Comparison of ENCODE assay signal across 20 mouse cellular contexts in the genomic region with DNA sequence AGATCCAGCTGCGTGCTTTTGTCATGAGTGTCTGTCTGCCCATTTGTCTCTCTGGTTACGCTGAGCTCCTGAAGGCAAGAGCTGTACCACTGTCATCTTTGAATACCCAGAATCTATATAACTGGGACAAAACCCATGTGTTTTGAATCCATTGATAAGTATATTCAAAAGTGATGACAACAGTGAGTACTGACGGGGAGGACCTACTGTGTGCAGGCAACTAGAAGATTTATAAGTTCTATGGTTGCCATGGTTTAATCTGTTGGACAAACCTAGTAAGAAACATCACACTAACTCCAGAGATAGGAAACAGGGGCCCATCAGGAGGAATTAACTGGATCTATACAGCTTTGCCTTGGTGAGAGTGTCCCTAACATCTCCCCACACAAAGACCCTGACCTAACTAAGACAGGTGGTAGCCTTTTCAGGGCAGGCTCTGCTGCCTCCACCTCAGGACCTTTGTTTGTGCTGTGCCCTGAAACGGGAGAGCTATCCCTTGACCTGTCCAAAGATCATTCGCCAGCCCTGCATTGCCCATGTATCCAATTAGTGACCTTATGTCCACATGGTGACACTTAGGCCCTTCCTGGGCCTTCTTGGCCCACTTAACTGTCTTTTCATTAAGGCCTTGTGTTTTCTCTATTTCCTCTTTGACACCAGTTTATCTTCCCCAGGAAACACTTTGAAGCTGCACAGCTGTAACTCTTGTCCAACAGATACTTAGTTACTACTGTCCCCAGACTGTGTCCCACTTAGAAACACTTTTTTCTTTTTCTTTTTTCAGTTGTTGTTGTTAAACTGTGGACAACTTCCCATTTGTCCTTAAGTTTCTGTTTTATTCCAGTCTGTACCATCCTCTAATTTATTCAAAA.
DNase-seq lines count a peak whose midpoint lies in the region; ATAC-seq and TF ChIP-seq lines count a peak whose summit lies in the region.
"Had no signal": no experiment of that assay in that cellular context is flagged by ENCODE, and none has a peak within 500 bp of the region (broad histone marks: within the 10 kb centered on the region; RNA-seq: fewer than 3 reads in every experiment).

No protein-coding gene starts in this region.

- peak overlapping the region; percentile 52; the same call in 1 of the 2 replicates for H3K27ac ChIP-seq in gastrocnemius, adult 2 months
- H3K27ac ChIP-seq in heart, postnatal 0 days (ENCODE audit: low read depth) = peak overlapping the region; percentile 74
- H3K27ac ChIP-seq: hindbrain, postnatal 0 days; limb, embryonic 12.5 days; lung, embryonic 15.5 days; midbrain, embryonic 12.5 days; neural tube, embryonic 13.5 days had no signal

- H3K4me1 ChIP-seq in heart, postnatal 0 days (ENCODE audit: control insufficient read depth, insufficient read depth) = peaks cover 45% of the 10 kb centered on the region

- 75% methylated on average over 5 of the region's 5 CpGs for WGBS in heart, postnatal 0 days

- H3K36me3 ChIP-seq in heart, postnatal 0 days (replicated peaks; ENCODE audit: control insufficient read depth, insufficient read depth, low read length) = no peaks in the 10 kb centered on the region
- H3K36me3 ChIP-seq: limb, embryonic 12.5 days; lung, embryonic 15.5 days; midbrain, embryonic 12.5 days; neural tube, embryonic 13.5 days had no signal

- no peak overlapping the region for H3K9ac ChIP-seq in heart, postnatal 0 days (replicated peaks; ENCODE audit: low read depth, low read length)
- H3K9ac ChIP-seq: limb, embryonic 12.5 days; lung, embryonic 15.5 days; midbrain, embryonic 12.5 days; neural tube, embryonic 13.5 days had no signal

- no peak for ATAC-seq in heart, postnatal 0 days (ENCODE audit: insufficient read depth, low read depth)
- ATAC-seq in inflammation-experienced regulatory T-cells, adult 6 months = peak; percentile 6
- ATAC-seq: Patski had no signal

- no peak for TF ChIP-seq EP300 in heart, postnatal 0 days (IDR thresholded peaks at IDR 0.05; ENCODE audit: low read depth)

- no peak for DNase-seq in gastrocnemius, adult 2 months
- no peak for DNase-seq in gastrocnemius, adult 18-20 months (ENCODE audit: low spot score)
- no peak for DNase-seq in heart, postnatal 0 days (ENCODE audit: low spot score)
- DNase-seq in heart, postnatal 25 days (ENCODE audit: low spot score) = no peak
- DNase-seq in lung, postnatal 36 days = peak; percentile 47
- no peak for DNase-seq in lung, adult 18-20 months
- DNase-seq in T-cell, adult 2 months (ENCODE audit: low spot score) = no peak
- DNase-seq: cerebellum, adult 9-10 months; gastrocnemius, postnatal 10 days; kidney, adult 2 months; kidney, postnatal 25 days; thymus, postnatal 36 days had no signal

- no peak overlapping the region for H3K4me2 ChIP-seq in heart, postnatal 0 days (ENCODE audit: low read depth, low read length)
- H3K4me2 ChIP-seq: limb, embryonic 12.5 days; lung, embryonic 15.5 days; midbrain, embryonic 12.5 days; neural tube, embryonic 13.5 days had no signal

- no peaks in the 10 kb centered on the region for H3K9me3 ChIP-seq in heart, postnatal 0 days (replicated peaks; ENCODE audit: control insufficient read depth, low read length)
- H3K9me3 ChIP-seq: limb, embryonic 12.5 days; lung, embryonic 15.5 days; midbrain, embryonic 12.5 days; neural tube, embryonic 13.5 days had no signal

- intact Hi-C loops in gastrocnemius, adult 2 months (cut with DNase I) = no loop called here
- intact Hi-C loops in heart, postnatal 25 days (cut with DNase I) = no loop called here

- H3K27me3 ChIP-seq in heart, postnatal 0 days (ENCODE audit: control insufficient read depth, insufficient read depth, low read length) = no peaks in the 10 kb centered on the region
- H3K27me3 ChIP-seq: lung, embryonic 15.5 days; midbrain, embryonic 12.5 days; neural tube, embryonic 13.5 days; Patski had no signal

- no peak overlapping the region for H3K4me3 ChIP-seq in gastrocnemius, adult 2 months
- no peak overlapping the region for H3K4me3 ChIP-seq in heart, postnatal 0 days (ENCODE audit: low read depth, low read length)
- H3K4me3 ChIP-seq: left cerebral cortex, adult 2 months; limb, embryonic 12.5 days; lung, embryonic 15.5 days; midbrain, embryonic 12.5 days; neural tube, embryonic 13.5 days had no signal

- no peak for TF ChIP-seq CTCF in gastrocnemius, adult 2 months (IDR thresholded peaks at IDR 0.05)
- TF ChIP-seq CTCF in heart, postnatal 0 days (IDR thresholded peaks at IDR 0.05; ENCODE audit: low read depth) = no peak
